Mouse (Mus musculus) myocyte (in vitro differentiated cells): Measurements from ENCODE around the gene Xrra1. TPM values are rescaled to one million over a fixed set of nuclear protein-coding genes. Genes with fewer than 3 reads are reported as not detected.
A peak's percentile ranks its signal among the peaks of the same experiment; 100 is the strongest.

Experiments
- H3K27me3 ChIP-seq: one replicate; pipeline ENCODE4 v1.6.1; 2011; ENCODE audit not compliant: control insufficient read depth, insufficient read depth, insufficient read length
- H3K36me3 ChIP-seq: one replicate; pipeline ENCODE4 v1.6.1; 2011; ENCODE audit not compliant: control insufficient read depth, insufficient read depth
- H3K4me2 ChIP-seq: one replicate; pipeline ENCODE4 v1.6.1; 2011; ENCODE audit warnings: low read depth, control low read depth
- H3K4me3 ChIP-seq: one replicate; pipeline ENCODE4 v1.5.1; 2011; ENCODE audit warnings: mild to moderate bottlenecking, control low read depth, moderate library complexity
- H3K79me2 ChIP-seq: one replicate; pipeline ENCODE4 v1.6.1; 2011; ENCODE audit not compliant: control insufficient read depth, insufficient read depth
- H3ac ChIP-seq: one replicate; pipeline ENCODE4 v1.6.1; 2011; ENCODE audit not compliant: control insufficient read depth, insufficient read length
- CEBPB ChIP-seq: IDR thresholded peaks from 2 replicates; pipeline ENCODE4 v1.6.1; 2011; ENCODE audit warnings: mild to moderate bottlenecking, moderate library complexity; ENCODE audit not compliant: poor library complexity, insufficient read depth, severe bottlenecking
- E2F4 ChIP-seq: IDR thresholded peaks from one replicate; pipeline ENCODE4 v1.6.1; 2011; ENCODE audit warnings: mild to moderate bottlenecking, control low read depth, moderate library complexity; ENCODE audit not compliant: insufficient read depth
- MAX ChIP-seq: IDR thresholded peaks from one replicate; pipeline ENCODE4 v1.6.1; 2011; ENCODE audit warnings: low read depth, mild to moderate bottlenecking, control low read depth
- MYOD1 ChIP-seq, 3 experiments: IDR thresholded peaks; one replicate each; pipeline ENCODE4 v1.6.1; 2011; ENCODE audit warnings: control low read depth in 2 of 3, low read depth in 2 of 3, mild to moderate bottlenecking in 2 of 3, moderate library complexity in 1 of 3; ENCODE audit not compliant: insufficient read length in 2 of 3, control insufficient read depth in 1 of 3
- MYOG ChIP-seq, 3 experiments: IDR thresholded peaks; one replicate each; pipeline ENCODE4 v1.6.1; 2011; ENCODE audit warnings: control low read depth in 2 of 3, low read depth in 2 of 3, mild to moderate bottlenecking in 2 of 3; ENCODE audit not compliant: insufficient read length in 2 of 3, control insufficient read depth in 1 of 3, insufficient read depth in 1 of 3
- POLR2A ChIP-seq: IDR thresholded peaks from one replicate; pipeline ENCODE4 v1.6.1; 2011; ENCODE audit warnings: low read depth, mild to moderate bottlenecking, control low read depth, moderate library complexity; ENCODE audit not compliant: insufficient read length
- POLR2AphosphoS2 ChIP-seq: IDR thresholded peaks from one replicate; pipeline ENCODE4 v1.6.1; 2011; ENCODE audit warnings: low read depth, control low read depth; ENCODE audit not compliant: insufficient read length
- REST ChIP-seq: IDR thresholded peaks from one replicate; pipeline ENCODE4 v1.6.1; 2011; ENCODE audit warnings: mild to moderate bottlenecking, control low read depth, moderate library complexity; ENCODE audit not compliant: insufficient read depth, insufficient read length
- SRF ChIP-seq: IDR thresholded peaks from one replicate; pipeline ENCODE4 v1.6.1; 2011; ENCODE audit warnings: low read depth; ENCODE audit not compliant: control insufficient read depth, insufficient read length
- TCF12 ChIP-seq: IDR thresholded peaks from one replicate; pipeline ENCODE4 v1.6.1; 2011; ENCODE audit warnings: mild to moderate bottlenecking, control low read depth; ENCODE audit not compliant: poor library complexity, insufficient read depth, severe bottlenecking
- TCF3 ChIP-seq: IDR thresholded peaks from one replicate; pipeline ENCODE4 v1.6.1; 2011; ENCODE audit warnings: low read depth, control low read depth; ENCODE audit not compliant: insufficient read length
- USF1 ChIP-seq: IDR thresholded peaks from one replicate; pipeline ENCODE4 v1.6.1; 2011; ENCODE audit warnings: low read depth, mild to moderate bottlenecking, control low read depth, moderate library complexity
- polyA plus RNA-seq: library from polyadenylated mRNA; unstranded; fragments of >200 nt; fragmentation: generic; extraction: Trizol; gene quantifications from one replicate; pipeline ENCODE4 v1.2.1, GENCODE M21; 2012; ENCODE audit warnings: missing spikeins

Gene Xrra1
- polyA plus RNA-seq, 1 experiment, result 0.31 TPM

DNA sequence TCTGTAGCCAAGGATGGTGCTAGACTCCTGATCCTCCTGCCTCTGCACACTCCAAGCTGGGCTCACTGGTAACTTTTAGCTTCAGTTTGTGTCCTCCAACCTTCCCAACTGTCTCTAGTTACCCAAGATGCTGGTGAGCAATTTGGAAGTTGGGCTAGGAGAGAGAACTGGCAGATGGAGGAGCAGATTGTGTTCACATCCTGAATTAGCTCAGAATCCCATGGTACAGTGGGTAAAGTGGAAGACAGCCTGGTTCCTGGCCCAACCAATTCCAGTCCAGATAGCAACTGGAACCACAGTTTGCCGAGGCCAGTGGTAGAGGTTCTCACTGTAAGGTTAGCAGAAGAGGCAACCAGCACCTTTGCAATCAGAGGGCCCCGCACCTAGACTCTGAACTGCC lies 60.2 kb downstream of the Xrra1 start:
- Histone ChIP-seq H3K27me3 (peaks cover 28% of the 10 kb centered on the region), H3K4me2 (no peak overlapping the region), H3ac (no peak overlapping the region), H3K4me3 (no peak overlapping the region), H3K36me3 (no peaks in the 10 kb centered on the region), H3K79me2 (no peaks in the 10 kb centered on the region)
- no peak for TF ChIP-seq MAX
- TF ChIP-seq MYOG (IDR thresholded peaks at IDR 0.05; ENCODE audit: control insufficient read depth in 1 of 3, insufficient read depth in 1 of 3, insufficient read length in 2 of 3, low read depth in 2 of 3), result no peak
- TF ChIP-seq E2F4, result no peak
- no peak for TF ChIP-seq MYOD1 (IDR thresholded peaks at IDR 0.05; ENCODE audit: control insufficient read depth in 1 of 3, insufficient read length in 2 of 3, low read depth in 2 of 3)
- TF ChIP-seq POLR2AphosphoS2, result no peak
- no peak for TF ChIP-seq POLR2A
- no peak for TF ChIP-seq TCF3
- no peak for TF ChIP-seq USF1
- TF ChIP-seq CEBPB, result no peak
- TF ChIP-seq TCF12, result no peak
- no peak for TF ChIP-seq SRF
- TF ChIP-seq REST, result no peak

DNA sequence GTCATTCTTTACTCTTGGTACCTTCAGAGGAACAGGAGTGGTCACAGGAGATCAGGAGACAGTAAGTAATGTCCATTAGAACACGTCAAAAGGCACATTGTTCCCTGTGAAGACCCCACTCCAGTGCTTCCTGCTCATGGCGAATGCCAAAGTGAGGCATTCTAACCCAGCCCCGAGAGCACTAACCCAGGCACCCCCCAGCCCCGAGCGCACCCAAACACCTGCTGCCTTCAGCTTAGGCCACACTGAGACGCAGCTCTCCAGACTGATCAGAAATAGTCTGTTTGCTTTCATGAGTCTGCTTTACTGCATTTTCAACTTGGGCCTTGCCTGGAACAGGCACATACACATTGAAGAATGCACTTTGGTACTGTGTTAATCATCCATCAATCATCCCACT lies 61.1 kb downstream of the Xrra1 start:
- Histone ChIP-seq H3K79me2 (no peaks in the 10 kb centered on the region), H3K36me3 (no peaks in the 10 kb centered on the region), H3K4me2 (no peak overlapping the region), H3ac (no peak overlapping the region), H3K27me3 (peaks cover 22% of the 10 kb centered on the region), H3K4me3 (no peak overlapping the region)
- no peak for TF ChIP-seq SRF
- no peak for TF ChIP-seq MYOG (IDR thresholded peaks at IDR 0.05; ENCODE audit: control insufficient read depth in 1 of 3, insufficient read depth in 1 of 3, insufficient read length in 2 of 3, low read depth in 2 of 3)
- TF ChIP-seq CEBPB, result no peak
- peak; percentile 14 for TF ChIP-seq POLR2AphosphoS2

DNA sequence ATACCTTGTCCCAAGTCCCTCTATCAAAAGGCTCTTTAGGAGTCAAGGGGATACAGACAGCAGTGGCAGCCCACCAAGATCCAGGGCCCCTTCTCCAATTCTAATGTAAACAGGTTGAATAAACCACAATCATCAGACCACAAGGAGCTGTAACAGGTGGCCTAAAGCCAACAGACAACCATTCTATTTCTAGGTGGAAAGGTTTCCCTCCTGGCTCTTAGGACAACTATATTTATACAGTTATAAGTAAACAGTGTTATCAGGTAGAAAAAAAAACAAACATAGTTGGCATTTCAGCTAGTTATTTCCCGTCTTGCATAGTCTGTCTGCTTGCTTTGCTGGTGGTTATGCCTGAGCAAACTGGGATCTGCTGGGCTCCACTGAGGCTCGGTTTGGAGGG lies 61.5 kb downstream of the Xrra1 start:
- Histone ChIP-seq H3ac (no peak overlapping the region), H3K27me3 (peaks cover 22% of the 10 kb centered on the region), H3K79me2 (no peaks in the 10 kb centered on the region), H3K4me2 (no peak overlapping the region), H3K4me3 (no peak overlapping the region), H3K36me3 (peaks cover 3% of the 10 kb centered on the region)
- TF ChIP-seq USF1 (no peak), MAX (no peak), E2F4 (no peak), POLR2A (no peak), POLR2AphosphoS2 (no peak), CEBPB (no peak), SRF (no peak), TCF3 (no peak), MYOG (IDR thresholded peaks at IDR 0.05; ENCODE audit: control insufficient read depth in 1 of 3, insufficient read depth in 1 of 3, insufficient read length in 2 of 3, low read depth in 2 of 3) (no peak), MYOD1 (IDR thresholded peaks at IDR 0.05; ENCODE audit: control insufficient read depth in 1 of 3, insufficient read length in 2 of 3, low read depth in 2 of 3) (no peak), TCF12 (no peak), REST (no peak)

DNA sequence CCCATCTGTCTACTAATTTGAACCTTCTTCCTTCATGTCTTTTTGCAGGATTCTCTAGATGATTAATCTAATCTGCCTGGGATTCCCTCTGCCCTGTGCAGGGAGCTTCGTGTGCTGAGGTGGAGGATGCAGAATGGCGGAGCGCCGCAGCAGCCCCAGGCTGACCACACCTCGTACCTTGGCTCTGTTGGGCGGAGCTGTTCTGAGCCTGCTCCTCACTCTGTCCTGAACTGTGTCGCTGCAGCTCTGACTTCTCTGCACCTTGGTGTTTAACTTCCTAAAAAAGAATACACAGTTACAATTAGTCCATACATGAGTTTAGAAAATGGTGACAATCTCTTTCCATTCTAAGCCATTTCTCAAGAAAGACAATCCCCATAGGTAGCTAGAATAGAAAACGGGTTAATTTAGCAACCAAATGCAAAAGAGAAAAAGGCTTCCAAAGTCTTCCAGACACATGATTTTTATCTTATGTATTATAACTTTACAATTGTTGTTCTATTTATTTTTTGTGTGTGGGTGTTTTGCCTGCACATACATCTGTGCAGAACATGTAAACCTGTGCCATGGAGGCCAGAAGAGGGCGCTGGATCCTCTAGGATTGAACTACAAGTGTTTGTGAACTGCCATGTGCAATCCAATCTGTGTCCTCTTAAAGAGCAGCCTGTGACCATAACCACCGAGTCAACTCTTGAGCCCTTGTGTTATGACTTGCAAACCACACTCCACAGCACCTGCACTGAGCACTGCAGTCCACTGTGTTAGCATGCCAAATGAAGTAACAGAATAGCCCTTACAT lies 68.2 kb downstream of the Xrra1 start:
- H3K4me3 ChIP-seq, result no peak overlapping the region
- no peaks in the 10 kb centered on the region for H3K79me2 ChIP-seq
- no peak for TF ChIP-seq POLR2A
- no peak for TF ChIP-seq MYOD1 (IDR thresholded peaks at IDR 0.05; ENCODE audit: control insufficient read depth in 1 of 3, insufficient read length in 2 of 3, low read depth in 2 of 3)
- TF ChIP-seq USF1, result no peak
- no peak for TF ChIP-seq MYOG (IDR thresholded peaks at IDR 0.05; ENCODE audit: control insufficient read depth in 1 of 3, insufficient read depth in 1 of 3, insufficient read length in 2 of 3, low read depth in 2 of 3)
- TF ChIP-seq CEBPB, result no peak
- TF ChIP-seq TCF3, result no peak
- no peak for TF ChIP-seq POLR2AphosphoS2
- no peak for TF ChIP-seq TCF12
- no peak for TF ChIP-seq MAX
- no peak for TF ChIP-seq SRF
- no peak for TF ChIP-seq REST
- no peak for TF ChIP-seq E2F4
- peaks cover 5% of the 10 kb centered on the region for H3K36me3 ChIP-seq
- no peak overlapping the region for H3K4me2 ChIP-seq
- H3ac ChIP-seq, result no peak overlapping the region
- no peaks in the 10 kb centered on the region for H3K27me3 ChIP-seq
